Mouse (Mus musculus) heart, embryonic 16.5 days (tissue): ENCODE measurements around the gene Pgam2. TPM values are rescaled to one million over a fixed set of nuclear protein-coding genes. Genes with fewer than 3 reads are reported as not detected.

ENCODE experiments used
- ATAC-seq: fragments of 200-750 bp; cut with Nextera tagmentation; replicated peaks from 2 replicates; pipeline ENCODE4 v1.8.0; 2017; ENCODE audit warnings: moderate number of reproducible peaks; ENCODE audit not compliant: insufficient read depth, low FRiP score; ENCODE audit errors: extremely low read depth
- H3K27ac ChIP-seq: fragments of 300-500 bp; sonication (generic); 2 replicates; pipeline ENCODE4 v1.5.1; 2014; ENCODE audit warnings: mild to moderate bottlenecking, low read length, control low read depth, moderate library complexity
- H3K27me3 ChIP-seq: fragments of 300-500 bp; sonication (generic); 2 replicates; pipeline ENCODE4 v1.6.1; 2014; ENCODE audit warnings: low read length, mixed read lengths; ENCODE audit not compliant: control insufficient read depth, insufficient read depth
- H3K36me3 ChIP-seq: fragments of 300-500 bp; sonication (generic); 2 replicates; pipeline ENCODE4 v1.6.1; 2014; ENCODE audit not compliant: control insufficient read depth, insufficient read depth
- H3K4me1 ChIP-seq: fragments of 300-500 bp; sonication (generic); 2 replicates; pipeline ENCODE4 v1.6.1; 2014; ENCODE audit warnings: low read length, mixed read lengths; ENCODE audit not compliant: control insufficient read depth, insufficient read depth
- H3K4me2 ChIP-seq: fragments of 300-500 bp; sonication (generic); 2 replicates; pipeline ENCODE4 v1.6.1; 2014; ENCODE audit warnings: low read depth, mild to moderate bottlenecking, control low read depth, low read length
- H3K4me3 ChIP-seq: fragments of 300-500 bp; sonication (generic); 2 replicates; pipeline ENCODE4 v1.5.1; 2014; ENCODE audit warnings: mild to moderate bottlenecking, control low read depth, low read length
- H3K9ac ChIP-seq: fragments of 300-500 bp; sonication (generic); 2 replicates; pipeline ENCODE4 v1.6.1; 2014; ENCODE audit warnings: low read length, control low read depth
- H3K9me3 ChIP-seq: fragments of 300-500 bp; sonication (generic); replicated peaks from 2 replicates; pipeline ENCODE4 v1.6.1; 2016; ENCODE audit warnings: low read length; ENCODE audit not compliant: control insufficient read depth
- WGBS: fragments of 180-500 bp; shearing (Covaris S2); extraction: QIAGEN DNeasy Blood & Tissue Kit; methylation state at CpG from one replicate; pipeline ENCODE4 v1.1.7; 2014; 5-methylcytosine and 5-hydroxymethylcytosine counted together
- polyA plus RNA-seq: library from polyadenylated mRNA; unstranded; fragments of >200 nt; fragmentation: Nextera tagmentation; extraction: Ambion mirVana; gene quantifications from 2 replicates; pipeline ENCODE4 v1.2.1, GENCODE M21; 2015

Pgam2 gene
- polyA plus RNA-seq, 1 experiment from 2014 or later = 1,143 TPM

DNA sequence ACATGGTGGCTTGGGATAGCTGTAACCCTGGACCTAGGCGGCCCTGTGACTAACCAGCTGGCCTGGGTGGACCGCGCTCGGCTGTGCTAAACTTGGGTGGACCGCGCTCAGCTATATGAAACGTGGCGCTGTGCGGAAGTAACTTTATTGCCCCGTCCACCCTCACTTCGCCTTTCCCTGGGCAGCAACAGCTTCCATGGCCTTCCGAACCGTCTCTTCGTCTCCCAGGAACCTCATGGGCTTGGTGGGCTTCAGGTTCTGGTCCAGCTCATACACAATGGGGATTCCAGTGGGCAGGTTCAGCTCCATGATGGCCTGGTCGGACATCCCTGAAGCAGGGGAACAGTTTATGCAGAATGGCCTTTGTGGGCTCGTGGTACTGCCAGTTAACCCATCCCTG is 2.0 kb downstream of the Pgam2 start:
- peak overlapping the region; percentile 55 for H3K4me2 ChIP-seq
- H3K9me3 ChIP-seq = no peaks in the 10 kb centered on the region
- no peak for ATAC-seq
- H3K27me3 ChIP-seq = no peaks in the 10 kb centered on the region
- H3K36me3 ChIP-seq = peaks cover 24% of the 10 kb centered on the region
- H3K4me3 ChIP-seq = peak overlapping the region; percentile 70
- peak overlapping the region; percentile 91 for H3K27ac ChIP-seq
- 87% methylated on average over 16 of the region's 16 CpGs for WGBS
- peaks cover 21% of the 10 kb centered on the region for H3K4me1 ChIP-seq
- H3K9ac ChIP-seq = peak overlapping the region; percentile 76

DNA sequence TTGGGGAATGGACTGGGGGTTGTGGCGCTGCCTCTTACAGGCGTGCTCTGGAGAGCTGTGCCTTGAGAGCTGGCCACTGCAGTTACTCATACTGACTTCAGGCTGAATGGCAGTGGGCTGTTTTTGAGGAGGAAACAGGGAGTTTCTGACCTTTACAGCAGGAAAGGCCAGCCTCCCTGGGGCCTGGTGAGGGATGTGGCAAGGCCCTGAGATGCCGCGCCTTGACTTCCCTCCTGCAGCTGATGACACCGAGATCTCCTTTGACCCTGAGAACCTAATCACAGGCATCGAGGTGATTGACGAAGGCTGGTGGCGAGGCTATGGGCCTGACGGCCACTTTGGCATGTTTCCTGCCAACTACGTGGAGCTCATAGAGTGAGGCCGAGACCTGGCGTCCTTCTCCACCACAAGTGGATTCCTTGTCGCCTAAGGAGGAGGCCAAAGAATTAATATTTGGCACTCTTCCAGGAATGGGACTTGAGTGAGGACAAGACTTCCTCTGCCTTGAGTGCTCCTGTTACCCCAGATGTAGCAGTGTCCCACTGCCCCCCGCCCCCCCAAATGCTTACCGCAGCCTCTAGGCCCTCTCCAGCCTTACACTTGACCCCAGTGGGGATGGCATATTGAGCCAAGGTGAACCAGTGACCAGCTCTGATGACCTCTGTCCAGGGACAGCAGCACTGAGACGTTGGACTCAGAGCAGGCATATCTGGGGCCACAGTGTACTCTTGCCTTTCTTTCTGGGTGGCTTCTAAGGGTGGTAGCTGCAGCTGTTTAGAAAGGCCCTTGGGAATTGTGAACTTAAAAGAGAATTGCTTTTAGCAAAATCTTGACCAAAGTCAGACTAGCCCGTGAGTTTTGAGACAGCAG is 3.7 kb downstream of the Pgam2 start:
- Histone ChIP-seq H3K27me3 (no peaks in the 10 kb centered on the region), H3K9me3 (no peaks in the 10 kb centered on the region), H3K4me2 (no peak overlapping the region), H3K36me3 (peaks cover 27% of the 10 kb centered on the region), H3K9ac (no peak overlapping the region), H3K27ac (peak overlapping the region; percentile 54), H3K4me1 (peaks cover 25% of the 10 kb centered on the region), H3K4me3 (no peak overlapping the region)
- 57% methylated on average over 17 of the region's 17 CpGs for WGBS
- no peak for ATAC-seq

GRCm38 (mm10) chr11:5797928-5798327 is 5.6 kb downstream of the Pgam2 start:
- H3K9me3 ChIP-seq = no peaks in the 10 kb centered on the region
- ATAC-seq = no peak
- H3K9ac ChIP-seq = no peak overlapping the region
- no peak overlapping the region for H3K4me2 ChIP-seq
- peaks cover 20% of the 10 kb centered on the region for H3K4me1 ChIP-seq
- 88% methylated on average over 5 of the region's 5 CpGs for WGBS
- H3K27me3 ChIP-seq = no peaks in the 10 kb centered on the region
- H3K4me3 ChIP-seq = no peak overlapping the region
- H3K36me3 ChIP-seq = peaks cover 33% of the 10 kb centered on the region
- H3K27ac ChIP-seq = no peak overlapping the region

DNA sequence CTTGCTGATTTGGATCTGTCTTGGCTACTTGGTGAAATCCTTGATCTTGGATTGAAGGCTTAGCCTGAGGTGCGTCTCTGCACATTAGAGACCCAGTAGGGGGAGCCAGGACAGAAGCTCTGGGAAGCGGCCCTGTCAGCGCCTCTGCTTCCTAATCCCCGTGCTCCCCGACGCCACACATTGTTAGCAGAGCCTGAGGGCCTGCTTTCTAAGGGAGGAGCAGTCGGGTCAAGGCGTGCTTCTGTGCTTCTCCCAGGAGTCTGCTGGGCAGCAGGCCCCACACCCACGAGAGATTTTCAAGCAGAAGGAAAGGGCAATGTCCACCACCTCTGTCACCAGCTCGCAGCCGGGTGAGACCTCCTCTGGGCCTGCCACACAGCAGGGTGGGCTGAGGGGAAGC is 6.2 kb downstream of the Pgam2 start:
- Histone ChIP-seq H3K4me3 (no peak overlapping the region), H3K4me2 (no peak overlapping the region), H3K9ac (no peak overlapping the region), H3K9me3 (no peaks in the 10 kb centered on the region), H3K4me1 (peaks cover 20% of the 10 kb centered on the region), H3K27ac (no peak overlapping the region), H3K27me3 (no peaks in the 10 kb centered on the region), H3K36me3 (peaks cover 35% of the 10 kb centered on the region)
- WGBS = 62% methylated on average over 11 of the region's 11 CpGs
- no peak for ATAC-seq

GRCm38 (mm10) chr11:5796939-5797338 is 6.6 kb downstream of the Pgam2 start:
- peaks cover 20% of the 10 kb centered on the region for H3K4me1 ChIP-seq
- no peak overlapping the region for H3K4me3 ChIP-seq
- no peak overlapping the region for H3K27ac ChIP-seq
- no peaks in the 10 kb centered on the region for H3K9me3 ChIP-seq
- no peak overlapping the region for H3K9ac ChIP-seq
- no peak for ATAC-seq
- peaks cover 35% of the 10 kb centered on the region for H3K36me3 ChIP-seq
- H3K4me2 ChIP-seq = no peak overlapping the region
- no peaks in the 10 kb centered on the region for H3K27me3 ChIP-seq
- 85% methylated on average over 15 of the region's 15 CpGs for WGBS

- 55% methylated on average over 7 of the region's 7 CpGs for WGBS
- H3K36me3 ChIP-seq = peaks cover 33% of the 10 kb centered on the region
Observed at GRCm38 (mm10) chr11:5795706-5796105, 7.8 kb downstream of the Pgam2 start.

DNA sequence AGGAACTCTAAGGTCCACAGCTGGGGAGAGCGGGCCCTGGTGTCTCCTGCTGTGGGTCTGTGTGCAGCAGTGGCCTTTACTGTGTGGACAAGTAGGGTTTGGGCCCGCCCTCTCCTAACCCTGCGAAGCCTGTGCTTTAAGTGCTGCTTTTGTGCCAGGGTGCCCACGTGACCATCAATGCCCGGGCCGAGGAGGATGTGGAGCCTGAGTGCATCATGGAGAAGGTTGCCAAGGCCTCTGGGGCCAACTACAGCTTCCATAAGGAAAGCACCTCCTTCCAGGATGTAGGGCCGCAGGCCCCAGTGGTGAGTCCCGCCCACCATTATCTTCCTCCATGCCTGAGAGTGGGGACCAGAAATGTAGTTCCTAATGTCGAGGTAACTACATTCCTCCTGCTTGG is 8.2 kb downstream of the Pgam2 start:
- H3K27ac ChIP-seq = peak overlapping the region; percentile 85
- no peaks in the 10 kb centered on the region for H3K27me3 ChIP-seq
- peaks cover 11% of the 10 kb centered on the region for H3K4me1 ChIP-seq
- 76% methylated on average over 9 of the region's 9 CpGs for WGBS
- H3K4me2 ChIP-seq = no peak overlapping the region
- peaks cover 31% of the 10 kb centered on the region for H3K36me3 ChIP-seq
- no peaks in the 10 kb centered on the region for H3K9me3 ChIP-seq
- no peak overlapping the region for H3K9ac ChIP-seq
- 0 out of 2 replicates have a peak, but pooled peaks have one; percentile 10 for ATAC-seq
- H3K4me3 ChIP-seq = no peak overlapping the region

More at GRCm38 (mm10) chr11:5795706-5796105, 7.8 kb downstream of the Pgam2 start:
- Histone ChIP-seq H3K4me2 (no peak overlapping the region), H3K9ac (no peak overlapping the region), H3K4me3 (no peak overlapping the region), H3K27ac (peak overlapping the region; percentile 85), H3K9me3 (no peaks in the 10 kb centered on the region), H3K27me3 (no peaks in the 10 kb centered on the region), H3K4me1 (peaks cover 12% of the 10 kb centered on the region)
- ATAC-seq = peak; percentile 77

DNA sequence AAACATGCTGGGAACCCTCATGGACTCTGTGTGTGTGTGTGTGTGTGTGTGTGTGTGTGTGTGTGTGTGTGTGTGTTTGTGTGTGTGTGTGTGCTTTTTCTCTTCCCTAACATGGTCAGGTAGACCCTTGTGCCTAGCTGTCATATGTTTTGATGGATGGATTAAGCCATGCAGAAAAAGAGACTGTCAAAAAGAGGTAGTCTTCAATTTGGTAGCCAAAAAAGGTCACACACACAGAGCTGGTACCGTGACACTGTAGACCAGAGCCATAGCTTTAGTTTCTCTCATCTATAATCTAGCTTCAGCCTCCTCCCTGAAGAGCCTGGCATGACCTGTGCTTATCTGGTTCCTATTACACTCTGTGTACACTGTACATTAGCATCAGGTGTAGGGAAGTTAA is 13.1 kb downstream of the Pgam2 start:
- no peak for ATAC-seq
- Histone ChIP-seq H3K36me3 (peaks cover 11% of the 10 kb centered on the region), H3K9me3 (no peaks in the 10 kb centered on the region), H3K4me1 (peaks cover 15% of the 10 kb centered on the region), H3K9ac (no peak overlapping the region), H3K4me2 (no peak overlapping the region), H3K27ac (no peak overlapping the region), H3K4me3 (no peak overlapping the region), H3K27me3 (no peaks in the 10 kb centered on the region)
- WGBS = 81% methylated on average over 1 of the region's 1 CpGs

GRCm38 (mm10) chr11:5789754-5790333 is 13.7 kb downstream of the Pgam2 start:
- Histone ChIP-seq H3K27me3 (no peaks in the 10 kb centered on the region), H3K4me1 (peaks cover 15% of the 10 kb centered on the region), H3K27ac (peak overlapping the region; percentile 95), H3K4me3 (peak overlapping the region; percentile 90; the same call in 1 of the 2 replicates), H3K9ac (peak overlapping the region; percentile 93; the same call in 1 of the 2 replicates), H3K9me3 (no peaks in the 10 kb centered on the region), H3K36me3 (peaks cover 11% of the 10 kb centered on the region), H3K4me2 (peak overlapping the region; percentile 87)
- ATAC-seq = no peak
- WGBS = 58% methylated on average over 3 of the region's 3 CpGs
